Mouse (Mus musculus): Measurements from ENCODE around the gene Arhgap35.
A peak's percentile ranks its signal among the peaks of the same experiment; 100 is the strongest.

Gene Arhgap35

GRCm38 (mm10) chr7:16465568-16465967 is 149.2 kb downstream of the Arhgap35 start:
- no peak for DNase-seq (ENCODE audit: low spot score)

- peak; percentile 82 for DNase-seq (ENCODE audit: low spot score)
Observed at GRCm38 (mm10) chr7:16465160-16465559, 149.6 kb downstream of the Arhgap35 start.

- peak; percentile 85 for DNase-seq (ENCODE audit: low spot score)
Observed at GRCm38 (mm10) chr7:16463214-16463613, 151.6 kb downstream of the Arhgap35 start.

- DNase-seq (ENCODE audit: low spot score), result no peak
Observed at GRCm38 (mm10) chr7:16461705-16462104, 153.1 kb downstream of the Arhgap35 start.

- no peak for DNase-seq (ENCODE audit: low spot score)
Observed at GRCm38 (mm10) chr7:16461151-16461550, 153.6 kb downstream of the Arhgap35 start.

- no peak for DNase-seq (ENCODE audit: low spot score)
Observed at GRCm38 (mm10) chr7:16460566-16460965, 154.2 kb downstream of the Arhgap35 start.

- no peak for DNase-seq (ENCODE audit: low spot score)
Observed at GRCm38 (mm10) chr7:16456289-16456688, 158.5 kb downstream of the Arhgap35 start.

GRCm38 (mm10) chr7:16455016-16455415 is 159.8 kb downstream of the Arhgap35 start:
- no peak for DNase-seq (ENCODE audit: low spot score)

- peak; percentile 34 for DNase-seq (ENCODE audit: low spot score)
Observed at GRCm38 (mm10) chr7:16453118-16453711, 161.6 kb downstream of the Arhgap35 start.

- peak; percentile 90 for DNase-seq (ENCODE audit: low spot score)
Observed at GRCm38 (mm10) chr7:16452587-16453073, 162.2 kb downstream of the Arhgap35 start, which contains the start of gene Tmem160. Gene Tmem160 (plus strand): TSS chr7:16452779.

GRCm38 (mm10) chr7:16451656-16452055 is 163.1 kb downstream of the Arhgap35 start:
- no peak for DNase-seq (ENCODE audit: low spot score)
